Mouse (Mus musculus) hindbrain, embryonic 11.5 days (tissue): ENCODE measurements around the gene Ccr9. TPM values are rescaled to one million over a fixed set of nuclear protein-coding genes. Genes with fewer than 3 reads are reported as not detected.

Experiments
- ATAC-seq: fragments of 200-750 bp; cut with Nextera tagmentation; 2 replicates; pipeline ENCODE4 v1.8.0; 2017; ENCODE audit warnings: mild to moderate bottlenecking, moderate TSS enrichment, moderate library complexity; ENCODE audit not compliant: low FRiP score
- DNase-seq: peaks from one replicate; pipeline ENCODE4 v3.0.0-alpha.2; 2015; ENCODE audit warnings: low spot score
- H3K27ac ChIP-seq: fragments of 300-500 bp; sonication (generic); 2 replicates; pipeline ENCODE4 v1.5.1; 2014; ENCODE audit warnings: mild to moderate bottlenecking, low read depth, low read length
- H3K27me3 ChIP-seq: fragments of 300-500 bp; sonication (generic); 2 replicates; pipeline ENCODE4 v1.6.1; 2014; ENCODE audit warnings: mild to moderate bottlenecking, low read length, moderate library complexity, mixed read lengths; ENCODE audit not compliant: control insufficient read depth, insufficient read depth
- H3K36me3 ChIP-seq: fragments of 300-500 bp; sonication (generic); 2 replicates; pipeline ENCODE4 v1.6.1; 2014; ENCODE audit warnings: mild to moderate bottlenecking, low read length, moderate library complexity, mixed read lengths; ENCODE audit not compliant: control insufficient read depth, insufficient read depth
- H3K4me1 ChIP-seq: fragments of 300-500 bp; sonication (generic); replicated peaks from 2 replicates; pipeline ENCODE4 v1.6.1; 2014; ENCODE audit warnings: low read length, mixed read lengths; ENCODE audit not compliant: control insufficient read depth, insufficient read depth
- H3K4me2 ChIP-seq: fragments of 300-500 bp; sonication (generic); replicated peaks from 2 replicates; pipeline ENCODE4 v1.6.1; 2014; ENCODE audit warnings: mild to moderate bottlenecking, low read depth, low read length
- H3K4me3 ChIP-seq: fragments of 300-500 bp; sonication (generic); 2 replicates; pipeline ENCODE4 v1.5.1; 2014; ENCODE audit warnings: low read depth, low read length
- H3K9ac ChIP-seq: fragments of 300-500 bp; sonication (generic); 2 replicates; pipeline ENCODE4 v1.6.1; 2014; ENCODE audit warnings: low read depth, low read length
- H3K9me3 ChIP-seq: fragments of 300-500 bp; sonication (generic); 2 replicates; pipeline ENCODE4 v1.6.1; 2016; ENCODE audit warnings: low read length; ENCODE audit not compliant: control insufficient read depth
- WGBS: fragments of 180-500 bp; shearing (Covaris S2); extraction: QIAGEN DNeasy Blood & Tissue Kit; methylation state at CpG from one replicate; pipeline ENCODE4 v1.1.7; 2014; 5-methylcytosine and 5-hydroxymethylcytosine counted together
- polyA plus RNA-seq: library from polyadenylated mRNA; unstranded; fragments of >200 nt; fragmentation: Nextera tagmentation; extraction: Ambion mirVana; gene quantifications from 2 replicates; pipeline ENCODE4 v1.2.1, GENCODE M21; 2014

Ccr9 gene
- 0.06 and 0.09 TPM in 2 replicates for polyA plus RNA-seq

DNA sequence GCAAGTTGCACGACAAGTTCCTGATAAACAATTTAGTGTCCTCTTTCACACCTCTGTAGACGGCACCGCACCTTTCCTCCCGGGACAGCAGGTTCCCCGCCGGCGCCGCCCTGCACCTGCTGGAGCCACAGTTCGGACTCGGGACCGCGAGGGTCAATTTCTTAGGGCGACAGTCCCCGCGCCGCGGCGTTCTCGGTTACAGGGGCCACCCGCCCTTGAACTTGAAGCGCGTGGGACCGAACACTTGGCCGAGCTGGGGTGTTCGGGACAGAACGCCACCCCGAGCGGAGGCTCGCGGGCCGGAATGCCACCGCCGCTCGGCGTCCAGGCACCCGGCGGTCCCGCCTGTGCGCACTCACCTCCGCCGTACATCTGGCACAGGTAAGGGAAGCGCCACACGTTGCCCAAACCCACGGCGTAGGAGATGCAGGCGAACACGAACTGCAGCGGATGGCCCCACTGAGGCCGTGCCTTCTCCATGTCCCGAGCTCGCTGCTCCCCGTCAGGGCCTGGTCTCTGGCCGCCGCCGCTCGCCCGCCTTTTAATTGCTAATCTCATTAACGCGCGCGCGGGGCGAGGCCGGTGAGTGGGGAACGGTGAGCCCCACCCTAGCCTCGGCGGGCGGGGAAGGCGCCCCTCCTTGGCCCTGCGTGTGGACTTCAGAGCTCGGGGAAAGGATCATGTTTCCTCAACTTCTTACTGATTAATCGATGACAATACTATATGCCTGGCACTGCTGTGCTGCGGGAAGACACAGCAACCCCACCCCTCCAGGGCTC is at the start of gene Ccr9, which contains the start of gene Slc6a20a:
Ccr9 (plus strand) TSS at position 113 of the 779 bp plus-strand sequence.
Slc6a20a (minus strand) TSS at position 559 of the 779 bp plus-strand sequence.
- WGBS, result under 1% methylated on average over 73 of the region's 73 CpGs
- peak; percentile 47 for ATAC-seq

DNA sequence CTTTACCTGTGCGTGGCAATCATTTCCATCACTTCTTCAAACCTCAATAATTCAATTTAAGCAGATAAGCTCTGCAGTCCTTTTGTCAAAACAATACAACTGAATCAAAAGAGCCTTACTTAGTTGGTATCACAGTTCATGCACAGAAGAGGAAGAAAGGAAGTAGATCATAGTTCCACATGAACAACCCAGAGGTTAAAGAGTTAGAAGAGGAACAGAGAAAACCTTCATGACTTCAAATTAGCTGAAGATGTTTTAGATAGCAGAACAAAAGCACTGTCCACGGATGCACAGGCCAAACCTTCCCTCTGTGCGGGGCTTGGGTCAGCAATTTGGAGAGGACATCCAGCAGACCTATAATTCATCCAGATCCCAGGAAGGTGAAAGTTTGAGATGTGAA is 46.6 kb upstream of the Ccr9 start:
- no peak overlapping the region for H3K4me2 ChIP-seq
- H3K4me1 ChIP-seq, result no peaks in the 10 kb centered on the region
- no peaks in the 10 kb centered on the region for H3K9me3 ChIP-seq
- no peak overlapping the region for H3K9ac ChIP-seq
- H3K27ac ChIP-seq, result no peak overlapping the region
- H3K27me3 ChIP-seq, result no peaks in the 10 kb centered on the region
- DNase-seq (no peak), ATAC-seq (no peak)
- no peaks in the 10 kb centered on the region for H3K36me3 ChIP-seq
- WGBS, result 88% methylated on average over 3 of the region's 3 CpGs
- no peak overlapping the region for H3K4me3 ChIP-seq

More for the DNA sequence above, at the start of gene Ccr9, which contains the start of gene Slc6a20a:
- Histone ChIP-seq H3K4me3 (peak within 1 kb of the TSS; percentile 36), H3K9ac (peak within 1 kb of the TSS; percentile 31; the same call in 1 of the 2 replicates), H3K36me3 (no peaks in the 10 kb centered on the region), H3K9me3 (no peaks in the 10 kb centered on the region), H3K27me3 (peaks cover 30% of the 10 kb centered on the region), H3K4me1 (0 out of 2 replicates have a peak, but pooled peaks cover 3% of the 10 kb centered on the region), H3K4me2 (peak within 1 kb of the TSS; percentile 70), H3K27ac (no peak within 1 kb of the TSS)
- DNase-seq, result peak; percentile 58

- Histone ChIP-seq H3K9ac (no peak within 1 kb of the TSS), H3K27ac (no peak within 1 kb of the TSS), H3K4me2 (no peak within 1 kb of the TSS), H3K4me1 (no peaks in the 10 kb centered on the region), H3K4me3 (no peak within 1 kb of the TSS), H3K36me3 (no peaks in the 10 kb centered on the region), H3K9me3 (no peaks in the 10 kb centered on the region), H3K27me3 (no peaks in the 10 kb centered on the region)
- 83% methylated on average over 6 of the region's 6 CpGs for WGBS
- ATAC-seq (no peak), DNase-seq (no peak)
Measured at GRCm38 (mm10) chr9:123632281-123632680, 46.0 kb upstream of the Ccr9 start, which contains the start of gene Slc6a20b. TSS of gene Slc6a20b (minus strand) at chr9:123632565.

- no peaks in the 10 kb centered on the region for H3K4me1 ChIP-seq
- no peaks in the 10 kb centered on the region for H3K36me3 ChIP-seq
- no peak overlapping the region for H3K27ac ChIP-seq
- H3K9me3 ChIP-seq, result no peaks in the 10 kb centered on the region
- no peak overlapping the region for H3K4me3 ChIP-seq
- WGBS, result 83% methylated on average over 3 of the region's 3 CpGs
- H3K27me3 ChIP-seq, result no peaks in the 10 kb centered on the region
- H3K4me2 ChIP-seq, result no peak overlapping the region
- DNase-seq, result no peak
- ATAC-seq, result no peak
- no peak overlapping the region for H3K9ac ChIP-seq
Measured at GRCm38 (mm10) chr9:123632993-123633392, 45.2 kb upstream of the Ccr9 start.

DNA sequence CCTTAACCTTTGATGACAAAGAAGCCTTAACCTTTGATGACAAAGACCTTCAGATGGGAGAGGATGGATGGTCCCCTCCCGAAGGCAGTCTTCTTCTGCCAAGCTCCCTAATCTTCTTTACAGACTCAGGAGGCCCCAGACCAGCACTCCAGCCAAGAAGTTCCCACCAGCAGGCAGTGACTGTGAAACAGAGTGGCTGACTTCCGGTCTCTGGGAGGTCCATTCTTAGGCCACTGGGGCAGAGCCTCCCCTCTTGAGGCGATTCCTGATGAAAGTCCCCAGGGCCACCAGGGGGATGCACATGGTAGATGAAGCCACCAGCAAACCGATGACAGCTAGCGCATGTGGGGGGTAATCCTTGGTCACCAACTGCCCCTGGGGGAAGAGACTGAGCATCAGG is 41.5 kb upstream of the Ccr9 start:
- ATAC-seq (no peak), DNase-seq (no peak)
- Histone ChIP-seq H3K9ac (no peak overlapping the region), H3K4me3 (no peak overlapping the region), H3K36me3 (no peaks in the 10 kb centered on the region), H3K9me3 (no peaks in the 10 kb centered on the region), H3K4me1 (no peaks in the 10 kb centered on the region), H3K27ac (no peak overlapping the region), H3K27me3 (no peaks in the 10 kb centered on the region), H3K4me2 (no peak overlapping the region)
- 69% methylated on average over 5 of the region's 5 CpGs for WGBS

DNA sequence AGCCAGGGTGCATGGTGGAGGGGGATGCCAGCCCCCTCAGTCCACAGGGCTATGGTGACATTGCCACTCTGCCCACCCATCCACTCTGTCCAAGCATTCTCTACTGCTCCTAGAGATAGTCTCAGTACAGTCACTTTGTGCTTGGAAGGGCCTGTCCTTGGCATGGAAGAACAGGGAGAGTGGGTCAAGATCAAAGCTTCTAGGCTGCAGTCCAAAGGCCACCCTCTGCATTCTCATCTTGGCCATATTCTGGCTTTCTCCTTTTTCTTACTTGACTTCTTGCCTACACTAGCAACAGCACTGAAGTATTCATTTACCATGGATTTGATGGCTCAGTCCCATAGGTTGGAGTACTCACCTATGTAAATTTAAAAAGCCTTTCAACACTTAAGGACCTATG is 40.0 kb upstream of the Ccr9 start:
- no peaks in the 10 kb centered on the region for H3K36me3 ChIP-seq
- H3K4me2 ChIP-seq, result no peak overlapping the region
- H3K9me3 ChIP-seq, result no peaks in the 10 kb centered on the region
- no peak overlapping the region for H3K4me3 ChIP-seq
- ATAC-seq, result no peak
- no peak overlapping the region for H3K27ac ChIP-seq
- no peaks in the 10 kb centered on the region for H3K4me1 ChIP-seq
- no peak for DNase-seq
- H3K9ac ChIP-seq, result no peak overlapping the region
- H3K27me3 ChIP-seq, result no peaks in the 10 kb centered on the region

DNA sequence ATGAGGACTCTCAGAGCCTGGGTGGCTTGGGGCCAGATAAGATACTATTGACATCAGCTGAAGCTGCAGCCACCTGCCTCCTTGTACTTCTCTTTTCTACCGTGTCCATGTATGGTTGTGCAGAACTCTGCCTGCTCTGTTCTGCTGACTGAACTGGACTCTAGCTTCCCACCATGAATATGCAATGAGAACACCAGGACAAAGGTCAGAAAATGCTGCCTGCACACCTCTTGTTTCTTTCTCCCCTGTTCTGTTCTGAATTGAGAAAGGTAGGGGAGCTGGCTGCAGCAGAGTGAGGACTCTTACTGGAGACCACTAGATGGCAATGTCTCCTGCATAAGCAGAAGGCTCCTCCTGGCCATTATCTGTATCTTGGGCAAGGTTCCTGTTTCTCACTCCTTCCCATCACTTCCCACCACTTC is 39.6 kb upstream of the Ccr9 start:
- H3K4me1 ChIP-seq, result no peaks in the 10 kb centered on the region
- no peak overlapping the region for H3K9ac ChIP-seq

DNA sequence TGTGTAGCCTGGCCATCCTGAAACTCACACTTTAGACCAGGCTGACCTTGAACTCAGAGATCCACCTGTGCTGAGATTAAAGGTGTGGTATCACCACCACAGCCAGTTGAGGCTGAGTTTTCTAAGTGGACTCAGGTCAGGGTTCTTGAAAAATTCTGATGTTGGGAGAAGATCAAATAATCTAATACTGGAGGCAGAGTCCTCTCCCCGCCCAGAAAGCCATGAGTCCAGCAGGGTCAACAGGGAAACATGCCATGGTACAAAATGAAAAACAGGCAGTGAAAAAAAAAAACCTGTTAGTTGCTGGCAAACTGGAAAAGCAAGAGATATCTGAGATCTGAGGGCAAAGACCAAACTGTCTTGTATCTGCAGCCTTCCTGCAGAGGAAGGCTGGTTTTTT is 38.1 kb upstream of the Ccr9 start:
- Histone ChIP-seq H3K9ac (no peak overlapping the region), H3K9me3 (no peaks in the 10 kb centered on the region), H3K27ac (no peak overlapping the region), H3K4me3 (no peak overlapping the region), H3K36me3 (no peaks in the 10 kb centered on the region), H3K4me2 (no peak overlapping the region), H3K27me3 (no peaks in the 10 kb centered on the region), H3K4me1 (no peaks in the 10 kb centered on the region)
- 82% methylated on average over 1 of the region's 1 CpGs for WGBS
- DNase-seq (no peak), ATAC-seq (no peak)

More for the DNA sequence above, 39.6 kb upstream of the Ccr9 start:
- no peaks in the 10 kb centered on the region for H3K9me3 ChIP-seq
- no peak overlapping the region for H3K4me2 ChIP-seq
- H3K27ac ChIP-seq, result no peak overlapping the region
- H3K36me3 ChIP-seq, result no peaks in the 10 kb centered on the region
- ATAC-seq (no peak), DNase-seq (peak; percentile 36)
- WGBS, result 96% methylated on average over 1 of the region's 1 CpGs
- no peaks in the 10 kb centered on the region for H3K27me3 ChIP-seq
- no peak overlapping the region for H3K4me3 ChIP-seq
